Mouse (Mus musculus): ENCODE measurements around the gene Gm20737. TPM values are rescaled to one million over a fixed set of nuclear protein-coding genes. Genes with fewer than 3 reads are reported as not detected.
"Not testable (repeated sequence)": the region's sequence is repeated elsewhere in the genome, so short reads cannot be mapped to it uniquely, and the experiment has no call there.

The Gm20737 gene
- not detected for polyA plus RNA-seq (2012; fragmentation: generic; extraction: Trizol)

- not testable (repeated sequence) for H3K4me2 ChIP-seq (ENCODE audit: low read depth); H3K36me3 ChIP-seq (ENCODE audit: control insufficient read depth, insufficient read depth); H3K4me3 ChIP-seq; H3ac ChIP-seq (ENCODE audit: control insufficient read depth, insufficient read length); H3K79me2 ChIP-seq (ENCODE audit: control insufficient read depth, insufficient read depth); H3K27me3 ChIP-seq (ENCODE audit: control insufficient read depth, insufficient read depth, insufficient read length)
Observed at GRCm38 (mm10) chrY:10535942-10536341, at the start of gene Gm20737. Gene Gm20737 (minus strand): TSS chrY:10536042.

- H3ac ChIP-seq (ENCODE audit: control insufficient read depth, insufficient read length); H3K4me3 ChIP-seq; H3K4me2 ChIP-seq (ENCODE audit: low read depth); H3K36me3 ChIP-seq (ENCODE audit: control insufficient read depth, insufficient read depth); H3K79me2 ChIP-seq (ENCODE audit: control insufficient read depth, insufficient read depth); H3K27me3 ChIP-seq (ENCODE audit: control insufficient read depth, insufficient read depth, insufficient read length): not testable (repeated sequence)
Observed at GRCm38 (mm10) chrY:10553153-10553552, 17.3 kb upstream of the Gm20737 start, which contains the start of gene Gm21775. Gene Gm21775 (plus strand): TSS chrY:10553453.

Other genes starting within 250 kb of the Gm20737 start
- gene Gm20834, start 211.5 kb downstream of the Gm20737 start, polyA plus RNA-seq (2012; fragmentation: generic; extraction: Trizol), result not detected
- gene Gm28510, start 123.3 kb downstream of the Gm20737 start, polyA plus RNA-seq (2012; fragmentation: generic; extraction: Trizol), result not detected
- not detected for gene Gm21775, start 17.4 kb upstream of the Gm20737 start, polyA plus RNA-seq (2012; fragmentation: generic; extraction: Trizol)
- not detected for gene Gm21900, start 80.3 kb upstream of the Gm20737 start, polyA plus RNA-seq (2012; fragmentation: generic; extraction: Trizol)
- not detected for gene Gm20777, start 216.4 kb upstream of the Gm20737 start, polyA plus RNA-seq (2012; fragmentation: generic; extraction: Trizol)